17 mouse cellular contexts compared by ENCODE assay signal in the genomic region with DNA sequence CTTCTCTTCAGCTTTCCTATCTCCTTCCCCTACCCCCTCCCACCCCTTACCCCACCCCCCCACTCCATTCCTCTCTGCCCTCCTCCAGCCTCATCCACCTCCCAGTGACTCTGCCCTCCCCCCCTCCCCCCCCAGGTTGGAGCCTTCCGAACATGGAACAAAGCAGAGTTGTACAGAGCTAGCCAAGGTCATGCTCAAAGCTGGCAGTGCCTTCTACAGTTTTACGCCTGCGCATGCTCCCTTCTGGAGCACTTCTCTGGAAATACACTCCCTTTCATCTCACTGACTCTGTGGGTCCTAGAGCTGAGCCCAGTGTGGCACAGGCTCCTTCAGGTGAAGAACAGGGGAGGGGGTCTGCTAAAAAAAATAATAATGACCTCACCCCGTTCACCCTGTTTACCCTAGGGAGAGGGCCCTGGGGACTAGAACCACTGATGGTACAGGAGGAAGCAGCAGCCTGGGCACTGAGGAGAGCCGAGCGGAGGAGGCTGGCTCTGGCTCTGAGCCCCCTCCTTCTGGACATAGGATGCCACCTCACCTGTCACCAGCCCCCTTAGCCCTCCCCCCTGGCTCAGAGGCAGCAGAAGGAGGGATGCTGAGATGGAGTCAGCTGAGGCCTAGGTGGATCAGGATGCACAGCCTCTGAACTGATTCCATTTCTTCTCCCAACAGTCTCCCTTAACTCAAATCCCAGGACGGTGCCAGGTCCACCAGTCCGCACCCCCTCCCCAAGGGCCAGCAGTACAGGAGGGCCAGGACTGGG. TPM values are rescaled to one million over a fixed set of nuclear protein-coding genes. Genes with fewer than 3 reads are reported as not detected.
DNase-seq lines count a peak whose midpoint lies in the region; ATAC-seq and TF ChIP-seq lines count a peak whose summit lies in the region.
"Had no signal": no experiment of that assay in that cellular context is flagged by ENCODE, and none has a peak within 500 bp of the region (broad histone marks: within the 10 kb centered on the region; RNA-seq: fewer than 3 reads in every experiment).

No protein-coding gene starts in this region.

- ATAC-seq in kidney, postnatal 0 days (replicated peaks; ENCODE audit: low FRiP score, low read depth) = 0 out of 2 replicates have a peak, but pooled peaks have one; percentile 23
- ATAC-seq: forebrain, embryonic 15.5 days; intestine, embryonic 16.5 days had no signal

- peaks cover 27% of the 10 kb centered on the region for H3K4me1 ChIP-seq in heart, embryonic 10.5 days
- no peaks in the 10 kb centered on the region for H3K4me1 ChIP-seq in kidney, postnatal 0 days (replicated peaks; ENCODE audit: insufficient read depth, low read length)

- DNase-seq in heart, embryonic 10.5 days (ENCODE audit: low spot score) = no peak
- no peak for DNase-seq in heart, adult 9 months (ENCODE audit: low spot score in 2 of 2)
- DNase-seq in kidney, postnatal 0 days (ENCODE audit: low spot score) = no peak
- no peak for DNase-seq in kidney, postnatal 36 days
- DNase-seq in Muller cell, postnatal 12 days (ENCODE audit: inconsistent ontology term) = peak; percentile 47
- DNase-seq in adrenal gland, postnatal 36 days = peak; percentile 76 to 78
- DNase-seq in T-cell, adult 2 months (ENCODE audit: low spot score) = no peak
- DNase-seq in kidney, adult 9 months = no peak
- DNase-seq: lung, adult 2 months had no signal

- 79% methylated on average over 8 of the region's 8 CpGs for WGBS in heart, embryonic 10.5 days
- 76% methylated on average over 8 of the region's 8 CpGs for WGBS in kidney, postnatal 0 days

- no peak overlapping the region for H3K4me3 ChIP-seq in heart, embryonic 10.5 days
- no peak overlapping the region for H3K4me3 ChIP-seq in kidney, postnatal 0 days (replicated peaks; ENCODE audit: low read depth, low read length)
- H3K4me3 ChIP-seq: embryonic facial prominence, embryonic 15.5 days; forebrain, embryonic 15.5 days had no signal

- peak overlapping the region; percentile 30; the same call in 1 of the 2 replicates for H3K27ac ChIP-seq in heart, embryonic 10.5 days
- H3K27ac ChIP-seq in kidney, postnatal 0 days = no peak overlapping the region
- H3K27ac ChIP-seq: embryonic facial prominence, embryonic 15.5 days had no signal

- H3K9me3 ChIP-seq in heart, embryonic 10.5 days = no peaks in the 10 kb centered on the region
- H3K9me3 ChIP-seq in kidney, postnatal 0 days (replicated peaks; ENCODE audit: low read length) = no peaks in the 10 kb centered on the region
- H3K9me3 ChIP-seq: embryonic facial prominence, embryonic 15.5 days; forebrain, embryonic 15.5 days had no signal

- TF ChIP-seq CTCF in kidney, postnatal 0 days (IDR thresholded peaks at IDR 0.05; ENCODE audit: low read depth) = no peak

- H3K27me3 ChIP-seq in heart, embryonic 10.5 days (ENCODE audit: insufficient read depth, poor library complexity, severe bottlenecking) = no peaks in the 10 kb centered on the region
- no peaks in the 10 kb centered on the region for H3K27me3 ChIP-seq in kidney, postnatal 0 days (ENCODE audit: insufficient read depth, low read length)
- H3K27me3 ChIP-seq: CH12.LX; embryonic facial prominence, embryonic 15.5 days; forebrain, embryonic 15.5 days had no signal

- H3K4me2 ChIP-seq in kidney, postnatal 0 days (ENCODE audit: low read length) = no peak overlapping the region
- H3K4me2 ChIP-seq: embryonic facial prominence, embryonic 15.5 days; forebrain, embryonic 15.5 days had no signal

- no peaks in the 10 kb centered on the region for H3K36me3 ChIP-seq in heart, embryonic 10.5 days
- no peaks in the 10 kb centered on the region for H3K36me3 ChIP-seq in kidney, postnatal 0 days (ENCODE audit: insufficient read depth, low read length)
- H3K36me3 ChIP-seq: embryonic facial prominence, embryonic 15.5 days; forebrain, embryonic 15.5 days had no signal

- H3K9ac ChIP-seq in kidney, postnatal 0 days (ENCODE audit: low read depth, low read length) = no peak overlapping the region
- H3K9ac ChIP-seq: embryonic facial prominence, embryonic 15.5 days; forebrain, embryonic 15.5 days had no signal

RNA-seq across cellular contexts. Expression of gene Fdxr, which starts 6.1 kb away (rescaled TPM):
- 14.3 and 16.5 TPM in 2 replicates for polyA plus RNA-seq in heart, embryonic 10.5 days (2016; fragmentation: Nextera tagmentation; extraction: Ambion mirVana)
- polyA plus RNA-seq in kidney, postnatal 0 days (2015; fragmentation: Nextera tagmentation; extraction: Ambion mirVana) = 10.0 and 12.2 TPM in 2 replicates
- total RNA-seq in adrenal gland, postnatal 36 days (2021) = 1,000 to 10,000 TPM; 1,168 to 1,492 TPM

RNA-seq across cellular contexts. Expression of gene Fads6, which starts 14.6 kb away (rescaled TPM):
- polyA plus RNA-seq in heart, embryonic 10.5 days (2016; fragmentation: Nextera tagmentation; extraction: Ambion mirVana) = 0.64 and 1.3 TPM in 2 replicates
- polyA plus RNA-seq in kidney, postnatal 0 days (2015; fragmentation: Nextera tagmentation; extraction: Ambion mirVana) = 0.92 and 1.1 TPM in 2 replicates
- 10 to 100 TPM; 47.5 to 75.9 TPM for total RNA-seq in adrenal gland, postnatal 36 days (2021)

RNA-seq across cellular contexts. Expression of gene Grin2c, which starts 15.9 kb away (rescaled TPM):
- 0.23 and 0.65 TPM in 2 replicates for polyA plus RNA-seq in heart, embryonic 10.5 days (2016; fragmentation: Nextera tagmentation; extraction: Ambion mirVana)
- not detected in 2 replicates for polyA plus RNA-seq in kidney, postnatal 0 days (2015; fragmentation: Nextera tagmentation; extraction: Ambion mirVana)
- total RNA-seq in adrenal gland, postnatal 36 days (2021) = 1 to 10 TPM; 1.7 to 4.6 TPM
- total RNA-seq: gastrocnemius, postnatal 4 days; megakaryocyte, adult 5-6 weeks had no signal
- polyA plus RNA-seq: embryonic facial prominence, embryonic 15.5 days had no signal

RNA-seq across cellular contexts. Expression of gene Otop2, which starts 24.1 kb away (rescaled TPM):
- polyA plus RNA-seq in heart, embryonic 10.5 days (2016; fragmentation: Nextera tagmentation; extraction: Ambion mirVana) = not detected in 2 replicates
- not detected in 2 replicates for polyA plus RNA-seq in kidney, postnatal 0 days (2015; fragmentation: Nextera tagmentation; extraction: Ambion mirVana)
- not detected for total RNA-seq in adrenal gland, postnatal 36 days (2021)
- total RNA-seq: CH12.LX; gastrocnemius, postnatal 4 days; layer of hippocampus, postnatal 10 days; megakaryocyte, adult 5-6 weeks had no signal
- polyA plus RNA-seq: forebrain, embryonic 15.5 days had no signal

RNA-seq across cellular contexts. Expression of gene Ush1g, which starts 38.9 kb away (rescaled TPM):
- 0.26 and 0.34 TPM in 2 replicates for polyA plus RNA-seq in heart, embryonic 10.5 days (2016; fragmentation: Nextera tagmentation; extraction: Ambion mirVana)
- polyA plus RNA-seq in kidney, postnatal 0 days (2015; fragmentation: Nextera tagmentation; extraction: Ambion mirVana) = 0.05 TPM in 1 of 2 replicates, not detected in the other
- total RNA-seq in adrenal gland, postnatal 36 days (2021) = under 1 TPM; 0.40 to 0.49 TPM
- total RNA-seq: gastrocnemius, postnatal 4 days; megakaryocyte, adult 5-6 weeks had no signal
- polyA plus RNA-seq: limb, embryonic 14.5 days had no signal

Comparison
In these comparisons a context has a peak if more than half of its experiments do, and no peak if none do; other contexts are left out.
1. DNase-seq: peak in Muller cell, postnatal 12 days (single experiment) and adrenal gland, postnatal 36 days (2 of 2); none in heart, embryonic 10.5 days (single experiment), heart, adult 9 months (0 of 2), kidney, postnatal 0 days (single experiment), kidney, postnatal 36 days (0 of 2), T-cell, adult 2 months (single experiment) and kidney, adult 9 months (single experiment).